ENCODE assay signal across 11 mouse cellular contexts in the genomic region with DNA sequence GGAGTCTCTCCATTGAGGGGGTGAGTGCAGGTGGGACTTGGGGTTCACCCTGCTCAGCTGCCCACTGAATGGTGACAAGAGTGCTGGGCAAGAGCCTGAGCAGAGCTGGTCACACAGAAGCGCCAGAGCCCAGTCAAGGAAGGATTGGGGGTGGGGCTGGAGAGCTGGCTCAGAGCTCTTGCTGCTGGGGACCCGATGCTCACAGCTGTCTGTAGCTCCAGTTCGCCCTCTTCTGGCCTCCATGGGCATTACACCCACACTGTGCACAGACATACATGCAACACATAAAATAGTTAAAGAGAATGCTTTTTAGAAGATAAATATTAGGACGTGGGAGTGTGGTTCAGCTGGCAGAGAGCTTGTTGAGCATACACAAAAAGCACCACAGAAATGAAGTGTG. TPM values are rescaled to one million over a fixed set of nuclear protein-coding genes. Genes with fewer than 3 reads are reported as not detected.
DNase-seq lines count a peak whose midpoint lies in the region; ATAC-seq and TF ChIP-seq lines count a peak whose summit lies in the region.
"Had no signal": no experiment of that assay in that cellular context is flagged by ENCODE, and none has a peak within 500 bp of the region (broad histone marks: within the 10 kb centered on the region; RNA-seq: fewer than 3 reads in every experiment).

No protein-coding gene starts in this region.

- no peaks in the 10 kb centered on the region for H3K27me3 ChIP-seq in lung, postnatal 0 days (replicated peaks; ENCODE audit: insufficient read depth, low read length)
- H3K27me3 ChIP-seq: embryonic facial prominence, embryonic 12.5 days; midbrain, embryonic 12.5 days had no signal

- H3K9ac ChIP-seq in lung, postnatal 0 days (replicated peaks; ENCODE audit: low read depth), result no peak overlapping the region
- H3K9ac ChIP-seq: embryonic facial prominence, embryonic 12.5 days; midbrain, embryonic 12.5 days had no signal

- no peaks in the 10 kb centered on the region for H3K9me3 ChIP-seq in lung, postnatal 0 days (ENCODE audit: low read length)
- H3K9me3 ChIP-seq: embryonic facial prominence, embryonic 12.5 days; midbrain, embryonic 12.5 days had no signal

- no peak for TF ChIP-seq EP300 in lung, postnatal 0 days (IDR thresholded peaks at IDR 0.05)

- no peak overlapping the region for H3K27ac ChIP-seq in lung, postnatal 0 days (ENCODE audit: low read length)
- H3K27ac ChIP-seq: embryonic facial prominence, embryonic 12.5 days; midbrain, embryonic 12.5 days had no signal

- 0 out of 2 replicates have a peak, but pooled peaks cover 3% of the 10 kb centered on the region for H3K4me1 ChIP-seq in lung, postnatal 0 days (ENCODE audit: insufficient read depth, low read depth, low read length)
- H3K4me1 ChIP-seq: embryonic facial prominence, embryonic 12.5 days had no signal

- no peak overlapping the region for H3K4me2 ChIP-seq in lung, postnatal 0 days (replicated peaks; ENCODE audit: low read depth, low read length)
- H3K4me2 ChIP-seq: embryonic facial prominence, embryonic 12.5 days; midbrain, embryonic 12.5 days had no signal

- H3K36me3 ChIP-seq in lung, postnatal 0 days (ENCODE audit: insufficient read depth, low read length), result no peaks in the 10 kb centered on the region
- H3K36me3 ChIP-seq: embryonic facial prominence, embryonic 12.5 days; midbrain, embryonic 12.5 days had no signal

- ATAC-seq in lung, postnatal 0 days, result no peak

- H3K4me3 ChIP-seq in lung, postnatal 0 days (ENCODE audit: low read depth, low read length), result no peak overlapping the region
- H3K4me3 ChIP-seq: embryonic facial prominence, embryonic 12.5 days; midbrain, embryonic 12.5 days had no signal

- peak; percentile 55 for TF ChIP-seq CTCF in lung, postnatal 0 days (IDR thresholded peaks at IDR 0.05)

- 46% methylated on average over 4 of the region's 4 CpGs for WGBS in lung, postnatal 0 days

- peak; percentile 33 for DNase-seq in embryo, embryonic 10 days (ENCODE audit: low spot score)
- DNase-seq in embryo, embryonic 9.5 days (ENCODE audit: extremely low spot score), result no peak
- DNase-seq in lung, postnatal 0 days (ENCODE audit: low spot score), result no peak
- no peak for DNase-seq in lung, adult 18-20 months
- peak; percentile 64 for DNase-seq in induced T-regulatory cell, adult 2 months (ENCODE audit: low read depth)
- DNase-seq in testis, postnatal 14 days (ENCODE audit: low spot score), result peak; percentile 43
- DNase-seq in layer of hippocampus, postnatal 25 days (ENCODE audit: extremely low spot score in 1 of 2, low spot score in 1 of 2), result no peak
- no peak for DNase-seq in gastrocnemius, postnatal 25 days

RNA-seq across cellular contexts. Expression of gene Myom3, which starts 43.8 kb away (rescaled TPM):
- 3.0 and 3.3 TPM in 2 replicates for polyA plus RNA-seq in lung, postnatal 0 days (2015; fragmentation: Nextera tagmentation; extraction: Ambion mirVana)
- total RNA-seq in layer of hippocampus, postnatal 25 days (2021), result 1 to 10 TPM in 1 of 2 experiments, under 1 TPM in 1; 0.66 to 1.2 TPM
- 10 to 100 TPM; 58.1 to 76.7 TPM for total RNA-seq in gastrocnemius, postnatal 25 days (2021)
- total RNA-seq: hematopoietic stem cell, adult 5-6 weeks had no signal

RNA-seq across cellular contexts. Expression of gene Srsf10, which starts 52.2 kb away (rescaled TPM):
- 153 and 160 TPM in 2 replicates for polyA plus RNA-seq in lung, postnatal 0 days (2015; fragmentation: Nextera tagmentation; extraction: Ambion mirVana)
- 10 to 100 TPM; 78.4 to 78.6 TPM for total RNA-seq in layer of hippocampus, postnatal 25 days (2021)
- total RNA-seq in gastrocnemius, postnatal 25 days (2021), result 10 to 100 TPM; 22.6 to 25.2 TPM

Comparison
In these comparisons a context has a peak if more than half of its experiments do, and no peak if none do; other contexts are left out.
1. DNase-seq: peak in embryo, embryonic 10 days (single experiment), induced T-regulatory cell, adult 2 months (single experiment) and testis, postnatal 14 days (single experiment); none in embryo, embryonic 9.5 days (single experiment), lung, postnatal 0 days (single experiment), lung, adult 18-20 months (0 of 2), layer of hippocampus, postnatal 25 days (0 of 2) and gastrocnemius, postnatal 25 days (single experiment).
2. RNA of gene Myom3, which starts 43.8 kb away (total RNA-seq): 58.1 to 76.7 TPM in gastrocnemius, postnatal 25 days; 0.66 to 1.2 TPM in layer of hippocampus, postnatal 25 days; every median in the first group is over 10 times any median in the second.